Mouse (Mus musculus) heart, adult 2 months (tissue): Measurements from ENCODE around the gene Mta2.

Experiments used
- CTCF ChIP-seq: fragments of 200-600 bp; IDR thresholded peaks from 2 replicates; pipeline ENCODE4 v1.8.1; 2022; ENCODE audit warnings: antibody characterized with exemption, mild to moderate bottlenecking, moderate library complexity
- EP300 ChIP-seq: fragments of 200-500 bp; IDR thresholded peaks from 2 replicates; pipeline ENCODE4 v1.6.1; 2011; ENCODE audit warnings: low read depth, low read length, control low read depth; ENCODE audit not compliant: insufficient read depth
- POLR2A ChIP-seq: fragments of 200-500 bp; IDR thresholded peaks from 2 replicates; pipeline ENCODE4 v1.6.1; 2011; ENCODE audit warnings: mild to moderate bottlenecking, low read depth, low read length, control low read depth; ENCODE audit not compliant: insufficient read depth

- TF ChIP-seq CTCF (no peak), POLR2A (no peak), EP300 (no peak)
Measured at GRCm38 (mm10) chr19:8996601-8997000, 54.9 kb downstream of the Mta2 start.
